Mouse (Mus musculus) forebrain, embryonic 11.5 days (tissue): ENCODE measurements at regions not wholly inside any gene's neighbourhood (a gene's known extent, or its start where the extent isn't known, plus 50 kb on each side); places are given as distances from the start of the nearest gene placed in this dataset.

Experiments used
- ATAC-seq: fragments of 200-750 bp; cut with Nextera tagmentation; replicated peaks from 2 replicates; pipeline ENCODE4 v1.8.0; 2017; ENCODE audit warnings: moderate TSS enrichment; ENCODE audit not compliant: low FRiP score
- DNase-seq: peaks from one replicate; pipeline ENCODE4 v3.0.0-alpha.2; 2017; ENCODE audit warnings: low spot score
- H3K27ac ChIP-seq: fragments of 300-500 bp; sonication (generic); 2 replicates; pipeline ENCODE4 v1.5.1; 2014; ENCODE audit warnings: low read depth, low read length
- H3K27me3 ChIP-seq: fragments of 300-500 bp; sonication (generic); 2 replicates; pipeline ENCODE4 v1.6.1; 2014; ENCODE audit warnings: mild to moderate bottlenecking, low read length, mixed read lengths; ENCODE audit not compliant: control insufficient read depth, insufficient read depth
- H3K36me3 ChIP-seq: fragments of 300-500 bp; sonication (generic); 2 replicates; pipeline ENCODE4 v1.6.1; 2014; ENCODE audit warnings: mild to moderate bottlenecking, low read length, moderate library complexity, mixed read lengths; ENCODE audit not compliant: control insufficient read depth, insufficient read depth
- H3K4me1 ChIP-seq: fragments of 300-500 bp; sonication (generic); replicated peaks from 2 replicates; pipeline ENCODE4 v1.6.1; 2014; ENCODE audit warnings: low read length, mixed read lengths; ENCODE audit not compliant: control insufficient read depth, insufficient read depth
- H3K4me2 ChIP-seq: fragments of 300-500 bp; sonication (generic); 2 replicates; pipeline ENCODE4 v1.6.1; 2014; ENCODE audit warnings: low read depth, mild to moderate bottlenecking, low read length, moderate library complexity, mixed read lengths; ENCODE audit not compliant: severe bottlenecking
- H3K4me3 ChIP-seq: fragments of 300-500 bp; sonication (generic); 2 replicates; pipeline ENCODE4 v1.5.1; 2014; ENCODE audit warnings: low read depth, low read length
- H3K9ac ChIP-seq: fragments of 300-500 bp; sonication (generic); 2 replicates; pipeline ENCODE4 v1.6.1; 2014; ENCODE audit warnings: low read length
- H3K9me3 ChIP-seq: fragments of 300-500 bp; sonication (generic); 2 replicates; pipeline ENCODE4 v1.6.1; 2016; ENCODE audit warnings: low read length, mixed read lengths; ENCODE audit not compliant: control insufficient read depth
- WGBS: fragments of 180-500 bp; shearing (Covaris S2); extraction: QIAGEN DNeasy Blood & Tissue Kit; methylation state at CpG from one replicate; pipeline ENCODE4 v1.1.7; 2014; 5-methylcytosine and 5-hydroxymethylcytosine counted together

GRCm38 (mm10) chr13:117112424-117112823, 87.1 kb upstream of the Parp8 start:
- H3K27me3 ChIP-seq = no peaks in the 10 kb centered on the region
- no peak overlapping the region for H3K27ac ChIP-seq
- no peak overlapping the region for H3K4me2 ChIP-seq
- ATAC-seq = no peak
- H3K4me1 ChIP-seq = no peaks in the 10 kb centered on the region
- no peak overlapping the region for H3K4me3 ChIP-seq
- H3K9ac ChIP-seq = no peak overlapping the region
- WGBS = 78% methylated on average over 1 of the region's 1 CpGs
- no peaks in the 10 kb centered on the region for H3K9me3 ChIP-seq
- no peak for DNase-seq
- no peaks in the 10 kb centered on the region for H3K36me3 ChIP-seq

- Histone ChIP-seq H3K27me3 (no peaks in the 10 kb centered on the region), H3K27ac (no peak overlapping the region), H3K9me3 (no peaks in the 10 kb centered on the region), H3K9ac (no peak overlapping the region), H3K4me3 (no peak overlapping the region), H3K4me2 (no peak overlapping the region), H3K36me3 (no peaks in the 10 kb centered on the region), H3K4me1 (no peaks in the 10 kb centered on the region)
- WGBS = 68% methylated on average over 1 of the region's 1 CpGs
- DNase-seq (no peak), ATAC-seq (no peak)
Measured at GRCm38 (mm10) chr13:117105151-117105660, 79.9 kb upstream of the Parp8 start.

DNA sequence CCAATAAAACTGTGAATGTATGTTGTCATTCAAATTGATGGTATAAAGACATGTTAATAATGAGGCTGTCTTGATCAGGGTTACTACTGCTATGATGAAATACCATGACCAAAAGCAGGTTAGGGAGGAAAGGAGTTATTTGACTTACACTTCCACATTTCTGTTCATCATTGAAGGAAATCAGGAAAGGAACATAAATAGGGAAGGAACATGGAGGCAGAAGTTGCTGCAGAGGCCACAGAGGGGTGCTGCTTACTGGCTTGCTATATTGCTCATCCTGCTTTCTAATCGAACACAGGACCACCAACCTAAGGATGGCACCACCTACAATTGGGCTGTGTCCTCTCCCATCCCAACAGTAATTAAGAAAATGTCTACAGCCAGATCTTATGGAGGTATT, 69.4 kb upstream of the Parp8 start:
- Histone ChIP-seq H3K4me2 (no peak overlapping the region), H3K4me3 (no peak overlapping the region), H3K27me3 (no peaks in the 10 kb centered on the region), H3K4me1 (no peaks in the 10 kb centered on the region), H3K36me3 (no peaks in the 10 kb centered on the region), H3K9ac (no peak overlapping the region), H3K27ac (no peak overlapping the region), H3K9me3 (no peaks in the 10 kb centered on the region)
- ATAC-seq = no peak
- WGBS = 88% methylated on average over 1 of the region's 1 CpGs
- DNase-seq = no peak

GRCm38 (mm10) chr13:117088629-117089028, 63.3 kb upstream of the Parp8 start:
- 79% methylated on average over 3 of the region's 3 CpGs for WGBS
- Histone ChIP-seq H3K36me3 (no peaks in the 10 kb centered on the region), H3K9ac (no peak overlapping the region), H3K4me1 (no peaks in the 10 kb centered on the region), H3K4me2 (no peak overlapping the region), H3K27ac (no peak overlapping the region), H3K4me3 (no peak overlapping the region), H3K9me3 (no peaks in the 10 kb centered on the region), H3K27me3 (no peaks in the 10 kb centered on the region)
- ATAC-seq = no peak
- DNase-seq = no peak

GRCm38 (mm10) chr13:117082758-117083157, 57.4 kb upstream of the Parp8 start:
- 93% methylated on average over 4 of the region's 4 CpGs for WGBS
- no peak overlapping the region for H3K4me2 ChIP-seq
- H3K27me3 ChIP-seq = no peaks in the 10 kb centered on the region
- H3K4me3 ChIP-seq = no peak overlapping the region
- H3K9ac ChIP-seq = no peak overlapping the region
- H3K4me1 ChIP-seq = no peaks in the 10 kb centered on the region
- no peak for DNase-seq
- no peak overlapping the region for H3K27ac ChIP-seq
- H3K36me3 ChIP-seq = no peaks in the 10 kb centered on the region
- H3K9me3 ChIP-seq = no peaks in the 10 kb centered on the region
- ATAC-seq = no peak

GRCm38 (mm10) chr13:117079316-117079715, 54.0 kb upstream of the Parp8 start:
- no peak overlapping the region for H3K4me2 ChIP-seq
- H3K4me1 ChIP-seq = no peaks in the 10 kb centered on the region
- ATAC-seq = no peak
- DNase-seq = no peak
- H3K4me3 ChIP-seq = no peak overlapping the region
- no peak overlapping the region for H3K9ac ChIP-seq
- H3K27ac ChIP-seq = no peak overlapping the region
- 78% methylated on average over 1 of the region's 1 CpGs for WGBS
- H3K27me3 ChIP-seq = no peaks in the 10 kb centered on the region
- H3K36me3 ChIP-seq = no peaks in the 10 kb centered on the region
- H3K9me3 ChIP-seq = no peaks in the 10 kb centered on the region
